Mouse (Mus musculus): Measurements from ENCODE around the gene Gmfg. TPM values are rescaled to one million over a fixed set of nuclear protein-coding genes. Genes with fewer than 3 reads are reported as not detected.

Gmfg gene
- polyA plus RNA-seq, 1 experiment from 2014 or later, result 8.6 TPM

- 0 out of 2 replicates have a peak, but pooled peaks cover 4% of the 10 kb centered on the region for H3K4me1 ChIP-seq
- WGBS, result 76% methylated on average over 11 of the region's 11 CpGs
- ATAC-seq (ENCODE audit: low FRiP score, low read depth), result no peak
- no peaks in the 10 kb centered on the region for H3K27me3 ChIP-seq
- H3K36me3 ChIP-seq, result no peaks in the 10 kb centered on the region
- no peak overlapping the region for H3K9ac ChIP-seq
- H3K9me3 ChIP-seq, result no peaks in the 10 kb centered on the region; the same call in 1 of the 2 replicates
- no peak overlapping the region for H3K4me3 ChIP-seq
- H3K4me2 ChIP-seq (replicated peaks), result no peak overlapping the region
- no peak overlapping the region for H3K27ac ChIP-seq
These were observed 58.2 kb downstream of the Gmfg start for GRCm38 (mm10) chr7:28495426-28495825.

Other genes starting within 250 kb of the Gmfg start
- gene Eid2, start 169.6 kb upstream of the Gmfg start, polyA plus RNA-seq (2015; fragmentation: Nextera tagmentation; extraction: Ambion mirVana), result 2.5 and 4.4 TPM in 2 replicates
- 16.6 TPM in 2 replicates for gene Eid2b, start 159.7 kb upstream of the Gmfg start, polyA plus RNA-seq (2015; fragmentation: Nextera tagmentation; extraction: Ambion mirVana)
- 0.20 and 0.48 TPM in 2 replicates for gene Selenov, start 146.3 kb upstream of the Gmfg start, polyA plus RNA-seq (2015; fragmentation: Nextera tagmentation; extraction: Ambion mirVana)
- gene Dll3, start 135.2 kb upstream of the Gmfg start, polyA plus RNA-seq (2015; fragmentation: Nextera tagmentation; extraction: Ambion mirVana), result 1.3 and 1.4 TPM in 2 replicates
- 144 and 146 TPM in 2 replicates for gene Timm50, start 125.4 kb upstream of the Gmfg start, polyA plus RNA-seq (2015; fragmentation: Nextera tagmentation; extraction: Ambion mirVana)
- gene Supt5, start 98.7 kb upstream of the Gmfg start, polyA plus RNA-seq (2015; fragmentation: Nextera tagmentation; extraction: Ambion mirVana), result 98.8 and 106 TPM in 2 replicates
- gene Rps16, start 86.8 kb upstream of the Gmfg start, polyA plus RNA-seq (2015; fragmentation: Nextera tagmentation; extraction: Ambion mirVana), result 908 and 932 TPM in 2 replicates
- gene Plekhg2, start 64.8 kb upstream of the Gmfg start, polyA plus RNA-seq (2015; fragmentation: Nextera tagmentation; extraction: Ambion mirVana), result 89.5 and 98.3 TPM in 2 replicates
- 8.9 and 10.3 TPM in 2 replicates for gene Zfp36, start 57.2 kb upstream of the Gmfg start, polyA plus RNA-seq (2015; fragmentation: Nextera tagmentation; extraction: Ambion mirVana)
- 47.9 and 55.0 TPM in 2 replicates for gene Med29, start 44.7 kb upstream of the Gmfg start, polyA plus RNA-seq (2015; fragmentation: Nextera tagmentation; extraction: Ambion mirVana)
- 77.9 and 89.5 TPM in 2 replicates for gene Paf1, start 44.5 kb upstream of the Gmfg start, polyA plus RNA-seq (2015; fragmentation: Nextera tagmentation; extraction: Ambion mirVana)
- 4.1 and 5.0 TPM in 2 replicates for gene Lrfn1, start 14.5 kb downstream of the Gmfg start, polyA plus RNA-seq (2015; fragmentation: Nextera tagmentation; extraction: Ambion mirVana)
- not detected in 2 replicates for gene Ifnl2, start 73.0 kb downstream of the Gmfg start, polyA plus RNA-seq (2015; fragmentation: Nextera tagmentation; extraction: Ambion mirVana)
- not detected in 2 replicates for gene Ifnl3, start 85.4 kb downstream of the Gmfg start, polyA plus RNA-seq (2015; fragmentation: Nextera tagmentation; extraction: Ambion mirVana)
- not detected in 2 replicates for gene Sycn, start 103.4 kb downstream of the Gmfg start, polyA plus RNA-seq (2015; fragmentation: Nextera tagmentation; extraction: Ambion mirVana)
- not detected in 2 replicates for gene Nccrp1, start 109.8 kb downstream of the Gmfg start, polyA plus RNA-seq (2015; fragmentation: Nextera tagmentation; extraction: Ambion mirVana)
- 26.7 and 31.7 TPM in 2 replicates for gene Samd4b, start 160.7 kb downstream of the Gmfg start, polyA plus RNA-seq (2015; fragmentation: Nextera tagmentation; extraction: Ambion mirVana)
- gene Pak4, start 160.7 kb downstream of the Gmfg start, polyA plus RNA-seq (2015; fragmentation: Nextera tagmentation; extraction: Ambion mirVana), result 33.2 and 33.4 TPM in 2 replicates
- not detected in 2 replicates for gene Acp7, start 193.9 kb downstream of the Gmfg start, polyA plus RNA-seq (2015; fragmentation: Nextera tagmentation; extraction: Ambion mirVana)

Measured in limb, embryonic 13.5 days (tissue).